Mouse (Mus musculus) intestine, embryonic 16.5 days (tissue): Measurements from ENCODE around the gene Rnf39. TPM values are rescaled to one million over a fixed set of nuclear protein-coding genes. Genes with fewer than 3 reads are reported as not detected.

Source experiments
- ATAC-seq: fragments of 200-750 bp; cut with Nextera tagmentation; 2 replicates; pipeline ENCODE4 v1.8.0; 2017; ENCODE audit warnings: moderate TSS enrichment, moderate library complexity
- H3K27ac ChIP-seq: fragments of 300-500 bp; sonication (generic); 2 replicates; pipeline ENCODE4 v1.5.1; 2014; ENCODE audit warnings: mild to moderate bottlenecking, low read length
- H3K27me3 ChIP-seq: fragments of 300-500 bp; sonication (generic); replicated peaks from 2 replicates; pipeline ENCODE4 v1.6.1; 2014; ENCODE audit warnings: low read length, control low read depth, mixed read lengths; ENCODE audit not compliant: control insufficient read depth, insufficient read depth
- H3K36me3 ChIP-seq: fragments of 300-500 bp; sonication (generic); 2 replicates; pipeline ENCODE4 v1.6.1; 2014; ENCODE audit warnings: low read length, control low read depth; ENCODE audit not compliant: control insufficient read depth, insufficient read depth
- H3K4me1 ChIP-seq: fragments of 300-500 bp; sonication (generic); 2 replicates; pipeline ENCODE4 v1.6.1; 2014; ENCODE audit warnings: low read length, control low read depth, mixed read lengths; ENCODE audit not compliant: control insufficient read depth, insufficient read depth
- H3K4me2 ChIP-seq: fragments of 300-500 bp; sonication (generic); 2 replicates; pipeline ENCODE4 v1.6.1; 2014; ENCODE audit warnings: low read depth, low read length, control low read depth
- H3K4me3 ChIP-seq: fragments of 300-500 bp; sonication (generic); 2 replicates; pipeline ENCODE4 v1.5.1; 2014; ENCODE audit warnings: mild to moderate bottlenecking, low read length
- H3K9ac ChIP-seq: fragments of 300-500 bp; sonication (generic); 2 replicates; pipeline ENCODE4 v1.6.1; 2014; ENCODE audit warnings: low read depth, low read length
- H3K9me3 ChIP-seq: fragments of 300-500 bp; sonication (generic); 2 replicates; pipeline ENCODE4 v1.6.1; 2016; ENCODE audit warnings: low read length, control low read depth; ENCODE audit not compliant: control insufficient read depth
- WGBS: fragments of 180-500 bp; shearing (Covaris S2); extraction: QIAGEN DNeasy Blood & Tissue Kit; methylation state at CpG from one replicate; pipeline ENCODE4 v1.1.7; 2014; 5-methylcytosine and 5-hydroxymethylcytosine counted together
- polyA plus RNA-seq: library from polyadenylated mRNA; unstranded; fragments of >200 nt; fragmentation: Nextera tagmentation; extraction: Ambion mirVana; gene quantifications from 2 replicates; pipeline ENCODE4 v1.2.1, GENCODE M21; 2015

Rnf39 gene
- polyA plus RNA-seq, 1 experiment from 2014 or later: 1.8 TPM

DNA sequence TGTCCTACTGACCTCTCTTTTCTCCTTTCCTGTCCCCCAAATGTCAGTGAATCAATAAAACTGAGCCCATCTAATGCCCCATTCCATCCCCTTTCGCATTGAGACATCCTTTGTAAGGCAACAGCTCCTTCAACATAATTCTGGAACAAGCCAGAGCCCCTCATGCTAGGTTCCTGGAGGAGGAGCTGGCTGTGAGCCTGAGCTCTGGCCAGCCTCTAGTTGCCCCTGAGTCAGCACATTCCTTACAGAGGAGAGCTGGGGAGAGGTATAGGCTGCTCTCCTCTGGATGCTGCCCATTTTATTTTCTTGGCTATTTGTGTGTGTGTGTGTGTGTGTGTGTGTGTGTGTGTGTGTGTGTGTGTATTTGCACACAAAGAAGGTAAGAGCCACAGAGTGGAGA is 34.5 kb upstream of the Rnf39 start:
- Histone ChIP-seq H3K27ac (no peak overlapping the region), H3K4me1 (no peaks in the 10 kb centered on the region), H3K36me3 (no peaks in the 10 kb centered on the region), H3K27me3 (no peaks in the 10 kb centered on the region), H3K9me3 (no peaks in the 10 kb centered on the region), H3K4me3 (no peak overlapping the region), H3K4me2 (no peak overlapping the region), H3K9ac (no peak overlapping the region)
- no peak for ATAC-seq
- WGBS: 56% methylated on average over 1 of the region's 1 CpGs

DNA sequence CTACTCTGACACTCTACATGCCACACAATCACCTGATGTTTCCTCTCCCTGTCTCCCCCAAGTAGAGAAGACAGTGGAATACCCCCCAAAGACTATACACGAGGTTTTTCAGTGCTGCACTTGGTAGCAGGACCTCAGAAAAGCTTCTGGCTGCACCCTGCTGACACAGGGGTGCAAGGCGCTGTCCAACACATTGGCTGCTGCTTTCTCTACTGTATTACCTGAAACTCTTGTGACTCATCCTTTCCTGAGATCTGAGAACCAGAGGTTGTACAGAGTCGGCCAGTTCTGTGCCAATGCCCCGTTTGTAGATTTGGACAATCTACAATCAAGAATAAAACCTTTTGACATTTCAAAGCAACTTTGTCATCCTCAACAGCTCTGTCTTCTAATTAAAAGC is 32.9 kb upstream of the Rnf39 start:
- no peaks in the 10 kb centered on the region for H3K9me3 ChIP-seq
- H3K4me3 ChIP-seq: no peak overlapping the region
- no peak for ATAC-seq
- no peaks in the 10 kb centered on the region for H3K27me3 ChIP-seq
- no peak overlapping the region for H3K4me2 ChIP-seq
- H3K36me3 ChIP-seq: no peaks in the 10 kb centered on the region
- H3K27ac ChIP-seq: no peak overlapping the region
- 52% methylated on average over 4 of the region's 4 CpGs for WGBS
- no peaks in the 10 kb centered on the region for H3K4me1 ChIP-seq
- no peak overlapping the region for H3K9ac ChIP-seq

DNA sequence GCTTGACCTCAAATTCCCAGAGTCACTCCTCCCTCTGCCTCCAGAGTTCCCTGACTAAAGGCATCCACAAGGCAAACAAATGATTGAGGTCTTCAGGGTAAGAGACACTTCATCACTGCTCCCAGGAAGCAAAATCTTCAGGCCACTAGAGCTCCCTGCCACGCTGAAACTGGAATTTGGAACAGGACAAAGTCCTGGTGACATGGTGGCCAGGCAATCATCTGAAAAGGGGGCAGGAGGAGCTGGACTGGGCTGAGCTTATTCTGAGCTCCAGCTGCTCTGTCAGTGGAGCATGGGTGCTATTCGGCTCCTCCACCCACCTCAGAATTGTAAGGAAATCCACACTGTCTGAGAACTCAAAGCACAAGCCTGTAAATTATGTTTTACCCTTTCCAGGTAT is 30.7 kb upstream of the Rnf39 start:
- no peak overlapping the region for H3K27ac ChIP-seq
- H3K4me1 ChIP-seq: no peaks in the 10 kb centered on the region
- no peaks in the 10 kb centered on the region for H3K9me3 ChIP-seq
- no peak overlapping the region for H3K9ac ChIP-seq
- ATAC-seq: no peak
- no peak overlapping the region for H3K4me3 ChIP-seq
- no peaks in the 10 kb centered on the region for H3K27me3 ChIP-seq
- no peak overlapping the region for H3K4me2 ChIP-seq
- no peaks in the 10 kb centered on the region for H3K36me3 ChIP-seq
- 63% methylated on average over 2 of the region's 2 CpGs for WGBS

DNA sequence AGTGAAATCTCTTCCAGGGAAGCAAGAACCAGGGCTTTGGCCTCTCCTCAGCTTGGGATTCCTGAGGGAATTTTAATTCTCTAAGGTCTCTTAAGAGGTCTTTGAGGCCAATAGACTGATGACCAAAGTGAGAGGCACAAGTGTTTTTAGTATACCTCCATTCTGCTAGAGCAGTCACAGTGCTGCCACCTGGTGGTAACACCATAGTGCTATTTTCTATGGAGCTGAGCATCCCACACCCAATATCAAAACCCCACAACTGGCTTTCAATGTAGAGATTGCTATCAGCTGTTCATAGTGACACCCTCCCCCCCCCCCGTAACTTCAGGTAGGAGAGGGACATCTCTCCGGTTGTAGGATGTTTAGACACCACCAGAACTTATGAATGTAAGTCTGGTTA is 28.6 kb upstream of the Rnf39 start:
- Histone ChIP-seq H3K9me3 (no peaks in the 10 kb centered on the region), H3K4me3 (no peak overlapping the region), H3K9ac (no peak overlapping the region), H3K27me3 (no peaks in the 10 kb centered on the region), H3K36me3 (no peaks in the 10 kb centered on the region), H3K27ac (no peak overlapping the region), H3K4me1 (no peaks in the 10 kb centered on the region), H3K4me2 (no peak overlapping the region)
- 6% methylated on average over 2 of the region's 2 CpGs for WGBS
- ATAC-seq: peak; percentile 58

DNA sequence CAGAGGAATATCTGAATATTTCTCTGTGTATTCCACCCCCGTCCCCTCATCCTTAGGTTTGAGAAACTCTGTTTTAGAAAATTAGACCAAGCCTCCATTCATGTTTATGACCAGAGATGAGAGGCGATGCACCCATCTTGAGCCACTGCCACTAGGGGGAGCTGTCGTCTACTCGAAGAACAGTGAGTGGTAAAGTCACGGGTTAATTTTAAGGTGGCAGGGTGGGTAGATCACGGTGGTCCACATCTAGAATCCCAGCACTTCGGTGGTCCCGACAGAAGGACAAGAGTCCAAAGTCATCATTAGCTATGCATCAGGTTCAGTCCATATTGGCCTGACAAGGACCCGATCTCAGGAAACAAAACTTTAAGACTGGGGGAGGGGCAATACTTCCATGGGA is 27.6 kb upstream of the Rnf39 start:
- no peaks in the 10 kb centered on the region for H3K27me3 ChIP-seq
- no peaks in the 10 kb centered on the region for H3K9me3 ChIP-seq
- no peak overlapping the region for H3K27ac ChIP-seq
- H3K4me1 ChIP-seq: no peaks in the 10 kb centered on the region
- ATAC-seq: no peak
- no peak overlapping the region for H3K9ac ChIP-seq
- no peaks in the 10 kb centered on the region for H3K36me3 ChIP-seq
- WGBS: 13% methylated on average over 9 of the region's 9 CpGs
- no peak overlapping the region for H3K4me2 ChIP-seq
- no peak overlapping the region for H3K4me3 ChIP-seq

DNA sequence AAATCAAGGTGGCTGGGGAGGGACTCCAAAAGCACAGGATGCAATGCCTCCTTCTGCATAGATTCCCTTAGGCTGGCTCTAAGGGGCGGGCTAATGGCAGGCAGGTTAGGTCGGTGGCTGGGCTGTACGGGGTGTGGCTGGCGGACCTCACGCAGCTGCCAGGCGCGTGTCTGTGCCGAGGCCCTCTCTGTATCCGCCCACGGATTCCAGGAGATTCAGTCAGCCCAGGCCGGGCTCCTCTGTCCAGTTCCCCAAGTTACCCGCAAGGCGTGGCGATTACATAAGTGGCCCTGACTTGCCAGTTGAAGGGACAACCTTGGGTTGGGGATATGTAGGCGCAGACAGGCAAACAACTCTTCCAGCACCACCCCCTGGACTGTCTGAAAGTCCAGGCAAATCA is 22.5 kb upstream of the Rnf39 start:
- Histone ChIP-seq H3K27me3 (no peaks in the 10 kb centered on the region), H3K9me3 (no peaks in the 10 kb centered on the region), H3K27ac (no peak overlapping the region), H3K36me3 (no peaks in the 10 kb centered on the region), H3K4me3 (no peak overlapping the region), H3K4me2 (no peak overlapping the region), H3K9ac (no peak overlapping the region), H3K4me1 (no peaks in the 10 kb centered on the region)
- ATAC-seq: peak; percentile 90
- 35% methylated on average over 15 of the region's 15 CpGs for WGBS

DNA sequence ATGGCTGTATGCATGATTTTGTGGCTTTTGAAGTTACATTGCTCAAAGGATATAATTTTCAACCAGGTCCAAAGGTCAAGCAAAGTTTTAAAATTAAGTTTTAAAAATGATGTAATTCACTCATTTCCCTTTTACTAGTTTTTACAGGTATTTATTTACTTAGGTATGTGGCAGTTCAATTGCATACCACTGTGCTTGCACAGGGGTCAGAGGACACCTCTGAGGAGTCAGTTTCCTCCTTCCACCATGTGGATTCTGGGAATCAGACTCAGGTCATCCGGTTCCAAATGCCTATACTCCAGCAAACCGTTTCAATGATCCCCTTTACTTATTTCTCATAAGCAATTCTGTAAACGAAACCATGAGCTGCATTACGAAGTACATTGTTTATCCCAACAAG is 20.0 kb upstream of the Rnf39 start:
- WGBS: 73% methylated on average over 4 of the region's 4 CpGs
- no peak overlapping the region for H3K4me3 ChIP-seq
- no peak overlapping the region for H3K9ac ChIP-seq
- H3K27ac ChIP-seq: no peak overlapping the region
- no peaks in the 10 kb centered on the region for H3K4me1 ChIP-seq
- H3K36me3 ChIP-seq: no peaks in the 10 kb centered on the region
- ATAC-seq: peak; percentile 69
- no peaks in the 10 kb centered on the region for H3K27me3 ChIP-seq
- H3K4me2 ChIP-seq: no peak overlapping the region
- no peaks in the 10 kb centered on the region for H3K9me3 ChIP-seq

DNA sequence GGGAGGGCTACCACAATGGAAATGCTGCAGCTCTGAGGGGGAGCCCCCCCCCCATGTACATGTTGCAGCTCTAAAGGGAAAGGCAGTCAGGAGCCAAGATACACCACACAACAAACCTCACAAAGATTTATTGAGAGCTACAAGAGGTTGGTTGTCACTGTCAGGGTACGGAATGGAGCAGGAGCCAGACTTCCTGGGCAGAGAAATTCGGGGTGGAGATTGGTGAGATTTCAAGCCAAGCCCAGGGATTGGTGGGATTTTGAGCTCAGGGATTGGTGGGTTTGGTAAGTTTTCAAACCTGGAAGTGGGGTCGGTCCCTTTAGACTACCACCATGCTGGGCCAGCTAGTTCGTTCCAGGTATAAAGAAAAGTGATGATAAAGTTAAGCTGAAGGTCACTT is 19.2 kb upstream of the Rnf39 start:
- no peak overlapping the region for H3K4me2 ChIP-seq
- no peaks in the 10 kb centered on the region for H3K4me1 ChIP-seq
- H3K27ac ChIP-seq: no peak overlapping the region
- H3K9ac ChIP-seq: no peak overlapping the region
- H3K36me3 ChIP-seq: no peaks in the 10 kb centered on the region
- 69% methylated on average over 4 of the region's 4 CpGs for WGBS
- no peaks in the 10 kb centered on the region for H3K9me3 ChIP-seq
- no peak for ATAC-seq
- H3K4me3 ChIP-seq: no peak overlapping the region
- no peaks in the 10 kb centered on the region for H3K27me3 ChIP-seq

DNA sequence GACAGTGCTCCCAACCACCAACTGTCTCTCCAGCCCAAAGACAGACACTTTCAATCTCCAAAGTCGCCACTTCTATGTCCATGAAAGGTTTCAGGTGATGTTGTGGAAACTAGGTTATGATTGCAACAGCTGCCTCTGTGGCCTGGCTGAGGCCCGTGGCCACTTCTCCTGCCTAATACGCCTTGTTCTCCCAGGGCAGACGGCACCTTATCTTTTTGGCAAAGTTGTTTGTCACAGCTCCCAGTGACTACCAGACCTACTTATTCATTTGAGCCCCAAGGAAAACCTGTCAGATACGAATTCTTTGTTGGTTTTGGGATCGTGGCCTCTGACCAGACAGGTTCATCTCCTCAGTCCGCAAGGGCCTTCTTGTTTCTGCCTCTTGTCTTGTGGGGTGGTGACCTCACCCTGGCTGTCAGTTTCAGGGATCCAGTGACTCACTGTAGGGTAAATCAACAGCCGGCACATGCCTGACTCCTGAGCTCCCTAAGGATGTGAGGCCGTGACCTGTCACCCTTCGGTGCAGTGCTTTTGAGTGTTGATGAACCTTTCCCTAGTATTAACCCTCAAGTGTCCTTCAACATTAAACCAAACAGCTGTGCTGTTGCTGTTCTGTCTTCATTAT is 15.1 kb upstream of the Rnf39 start:
- no peak overlapping the region for H3K27ac ChIP-seq
- no peak overlapping the region for H3K4me3 ChIP-seq
- no peak overlapping the region for H3K9ac ChIP-seq
- H3K27me3 ChIP-seq: no peaks in the 10 kb centered on the region
- 30% methylated on average over 10 of the region's 10 CpGs for WGBS
- no peaks in the 10 kb centered on the region for H3K36me3 ChIP-seq
- no peaks in the 10 kb centered on the region for H3K4me1 ChIP-seq
- no peaks in the 10 kb centered on the region for H3K9me3 ChIP-seq
- no peak for ATAC-seq
- H3K4me2 ChIP-seq: no peak overlapping the region

DNA sequence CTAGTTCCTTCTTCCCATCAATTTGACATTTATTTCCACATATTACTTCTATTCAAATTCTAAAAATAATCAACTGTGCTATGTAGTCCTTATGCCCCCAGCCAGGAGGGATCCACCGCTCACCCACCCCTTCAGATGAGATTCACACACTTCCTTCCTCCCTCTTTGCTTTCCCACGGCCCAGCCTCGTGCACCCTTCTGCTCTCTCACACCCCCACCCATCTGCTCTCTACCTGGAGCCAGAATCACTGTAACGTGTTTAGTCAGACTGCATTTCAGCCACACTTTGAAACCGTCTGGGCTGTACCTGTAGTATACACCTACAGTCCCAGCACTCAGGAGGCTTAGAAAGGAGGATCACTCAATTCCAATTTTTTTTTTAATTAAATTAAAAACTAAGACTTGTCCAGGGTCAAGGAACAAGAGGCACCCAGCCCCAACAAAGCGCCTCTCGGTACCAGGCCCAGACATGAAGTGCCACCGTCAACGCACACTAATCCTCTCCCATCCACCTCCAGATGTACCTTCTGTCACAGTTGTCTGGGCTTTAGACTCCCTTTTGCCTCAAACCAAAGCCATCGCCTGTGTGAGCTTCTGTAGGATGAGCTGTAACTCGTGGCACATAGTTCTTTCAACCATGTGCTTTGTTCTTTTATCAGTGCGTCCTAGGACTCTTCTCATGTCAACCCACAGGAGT is 13.3 kb upstream of the Rnf39 start:
- H3K36me3 ChIP-seq: no peaks in the 10 kb centered on the region
- no peak overlapping the region for H3K9ac ChIP-seq
- no peaks in the 10 kb centered on the region for H3K9me3 ChIP-seq
- ATAC-seq: no peak
- H3K4me1 ChIP-seq: no peaks in the 10 kb centered on the region
- H3K27me3 ChIP-seq: no peaks in the 10 kb centered on the region
- H3K4me2 ChIP-seq: no peak overlapping the region
- 75% methylated on average over 12 of the region's 12 CpGs for WGBS
- H3K4me3 ChIP-seq: no peak overlapping the region
- no peak overlapping the region for H3K27ac ChIP-seq
